Mouse (Mus musculus) megakaryocyte, embryonic 14.5 days (primary cell): Measurements from ENCODE around the gene Efl1.

Experiments
- FLI1 ChIP-seq: IDR thresholded peaks from 2 replicates; pipeline ENCODE4 v1.6.1; 2012; ENCODE audit warnings: low read length, inconsistent platforms, mixed read lengths
- GATA1 ChIP-seq: IDR thresholded peaks from 3 replicates; pipeline ENCODE4 v1.6.1; 2012; ENCODE audit warnings: mixed read lengths, low read length, inconsistent platforms, borderline replicate concordance

DNA sequence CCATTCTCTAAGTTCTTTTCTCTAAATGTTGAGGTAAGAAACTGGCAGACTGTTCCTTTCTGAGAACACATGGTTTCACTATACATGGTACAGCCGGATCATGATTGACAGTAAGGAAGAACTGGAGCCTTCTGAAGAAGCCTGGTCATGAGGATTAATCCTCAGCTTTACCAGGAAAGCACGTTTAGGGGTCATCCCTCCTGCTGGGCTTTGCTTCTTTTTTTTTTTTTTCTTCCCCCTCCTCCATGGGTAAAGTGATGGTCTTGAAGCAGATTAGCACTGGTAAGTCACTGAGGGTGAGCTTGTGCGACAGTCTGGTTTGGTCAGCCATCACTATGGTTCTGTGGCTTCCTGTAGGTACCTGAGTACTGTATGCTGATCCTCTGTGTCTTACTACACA is 76.1 kb downstream of the Efl1 start:
- no peak for TF ChIP-seq GATA1
- TF ChIP-seq FLI1, result no peak
